Mouse (Mus musculus) kidney, adult 2 months (tissue): ENCODE data around the gene D930048N14Rik. TPM values are rescaled to one million over a fixed set of nuclear protein-coding genes. Genes with fewer than 3 reads are reported as not detected.
A peak's percentile ranks its signal among the peaks of the same experiment; 100 is the strongest.

ENCODE experiments used
- DNase-seq: peaks from one replicate; pipeline ENCODE4 v3.0.0; 2021
- H3K27ac ChIP-seq: fragments of 200-500 bp; 2 replicates; pipeline ENCODE4 v1.5.1; 2012; ENCODE audit warnings: low read depth, low read length, control low read depth, inconsistent platforms; ENCODE audit not compliant: insufficient read depth
- H3K27me3 ChIP-seq: fragments of 200-500 bp; replicated peaks from 2 replicates; pipeline ENCODE4 v1.6.1; 2012; ENCODE audit warnings: mild to moderate bottlenecking, moderate library complexity, low read length, inconsistent platforms; ENCODE audit not compliant: control insufficient read depth, insufficient read depth
- H3K36me3 ChIP-seq: fragments of 200-500 bp; 2 replicates; pipeline ENCODE4 v1.6.1; 2012; ENCODE audit warnings: mild to moderate bottlenecking, moderate library complexity, low read length, inconsistent platforms; ENCODE audit not compliant: control insufficient read depth, insufficient read depth
- H3K4me1 ChIP-seq: fragments of 200-500 bp; 2 replicates; pipeline ENCODE4 v1.6.1; 2011; ENCODE audit warnings: low read length; ENCODE audit not compliant: control insufficient read depth, insufficient read depth
- H3K4me3 ChIP-seq: fragments of 200-500 bp; 2 replicates; pipeline ENCODE4 v1.5.1; 2011; ENCODE audit warnings: mild to moderate bottlenecking, low read depth, low read length, control low read depth; ENCODE audit not compliant: insufficient read depth
- CTCF ChIP-seq: fragments of 200-500 bp; conservative IDR thresholded peaks from 2 replicates; pipeline ENCODE4 v1.5.1; 2011; ENCODE audit warnings: low read depth, mild to moderate bottlenecking, control low read depth, low read length, moderate library complexity, mixed read lengths; ENCODE audit not compliant: insufficient read depth, insufficient read length
- POLR2A ChIP-seq: fragments of 200-500 bp; IDR thresholded peaks from one replicate; pipeline ENCODE4 v1.6.1; 2011; ENCODE audit warnings: low read depth, low read length, control low read depth
- WGBS: fragments of 180-500 bp; shearing (Covaris S2); methylation state at CpG from one replicate; pipeline ENCODE4 v1.1.7; 2018; 5-methylcytosine and 5-hydroxymethylcytosine counted together
- polyA plus RNA-seq: library from polyadenylated mRNA; depleted of rRNA; stranded (reverse); fragments of >200 nt; gene quantifications from 2 replicates; pipeline ENCODE4 v1.2.3, GENCODE M21; 2012

Gene D930048N14Rik
- polyA plus RNA-seq, 1 experiment = 10.7 TPM

DNA sequence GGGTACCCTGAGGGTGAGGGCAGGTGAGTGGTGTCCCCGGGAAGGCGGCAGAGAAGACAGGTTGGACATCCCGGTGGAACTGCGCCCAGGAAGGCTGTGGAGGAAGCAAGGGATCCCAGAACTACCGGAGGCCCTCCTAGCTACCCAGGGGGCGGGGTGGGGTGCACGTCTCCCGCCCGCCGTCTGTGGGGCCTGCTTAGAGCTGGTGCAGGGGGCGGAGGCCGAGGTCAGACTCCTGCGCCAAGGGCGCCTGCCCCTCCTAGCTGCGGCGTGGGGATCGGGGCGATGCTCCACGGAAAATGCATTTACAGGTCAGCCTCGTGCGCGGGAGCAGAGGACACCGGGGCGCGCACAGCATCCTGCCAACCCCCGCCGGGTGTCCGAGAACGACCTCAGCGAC, 493 bp upstream of the D930048N14Rik start:
- WGBS = 2% methylated on average over 30 of the region's 30 CpGs
- TF ChIP-seq CTCF = no peak
- no peak for TF ChIP-seq POLR2A

DNA sequence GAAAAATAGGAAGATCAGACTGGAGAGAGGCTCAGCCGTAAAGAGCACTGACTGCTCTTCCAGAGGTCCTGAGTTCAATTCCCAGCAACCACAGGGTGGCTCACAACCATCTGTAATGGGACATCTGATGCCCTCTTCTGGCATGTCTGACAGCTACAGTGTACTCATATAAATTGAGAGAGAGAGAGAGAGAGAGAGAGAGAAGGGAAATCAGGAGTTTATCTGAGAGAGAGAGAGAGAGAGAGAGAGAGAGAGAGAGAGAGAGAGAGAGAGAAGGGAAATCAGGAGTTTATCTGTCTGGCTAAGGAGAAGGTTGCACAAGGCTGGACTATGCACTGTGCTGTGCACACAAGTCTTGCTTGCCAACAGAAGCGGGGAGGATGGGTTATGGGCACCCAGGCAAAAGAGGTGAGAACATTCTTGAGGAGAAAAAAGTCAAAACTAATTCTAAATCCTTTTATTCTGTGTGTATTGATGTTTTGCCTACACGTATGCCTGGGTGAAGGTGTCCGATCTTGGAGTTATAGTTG, 2.2 kb downstream of the D930048N14Rik start:
- Histone ChIP-seq H3K4me3 (no peak overlapping the region), H3K27me3 (no peaks in the 10 kb centered on the region), H3K36me3 (no peaks in the 10 kb centered on the region), H3K27ac (no peak overlapping the region), H3K4me1 (peaks cover 18% of the 10 kb centered on the region)
- peak; percentile 65 for DNase-seq
- 75% methylated on average over 4 of the region's 4 CpGs for WGBS
- TF ChIP-seq POLR2A (no peak), CTCF (no peak)

More for the DNA sequence above, 493 bp upstream of the D930048N14Rik start:
- peaks cover 15% of the 10 kb centered on the region; the same call in 1 of the 2 replicates for H3K4me1 ChIP-seq
- H3K27ac ChIP-seq = peak overlapping the region; percentile 74
- no peaks in the 10 kb centered on the region for H3K27me3 ChIP-seq
- DNase-seq = no peak
- H3K4me3 ChIP-seq = peak overlapping the region; percentile 74
- H3K36me3 ChIP-seq = no peaks in the 10 kb centered on the region

DNA sequence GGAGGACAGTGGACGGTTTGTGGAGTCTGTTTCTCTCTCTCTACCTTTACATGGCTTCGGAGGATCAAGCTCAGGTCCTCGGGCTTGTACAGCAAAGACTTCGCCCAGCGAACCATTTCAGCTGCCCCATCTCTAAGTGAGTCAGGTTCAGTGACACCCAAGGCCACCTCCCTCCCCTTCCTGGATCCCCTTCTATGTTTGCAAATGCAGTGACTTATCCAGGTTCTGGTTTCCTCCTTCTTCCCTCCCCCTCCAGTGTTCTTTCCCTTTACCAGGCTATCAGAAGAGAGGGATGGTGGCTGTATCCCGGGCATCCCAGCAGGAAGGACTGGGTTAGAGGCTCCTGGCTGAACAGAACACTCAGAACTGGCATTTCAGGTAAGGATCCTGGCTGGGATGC, 3.0 kb downstream of the D930048N14Rik start:
- no peak for DNase-seq
- 78% methylated on average over 6 of the region's 6 CpGs for WGBS
- peaks cover 20% of the 10 kb centered on the region for H3K4me1 ChIP-seq
- H3K27me3 ChIP-seq = no peaks in the 10 kb centered on the region
- H3K36me3 ChIP-seq = no peaks in the 10 kb centered on the region
- H3K4me3 ChIP-seq = no peak overlapping the region
- no peak overlapping the region for H3K27ac ChIP-seq
- no peak for TF ChIP-seq POLR2A
- TF ChIP-seq CTCF = no peak

DNA sequence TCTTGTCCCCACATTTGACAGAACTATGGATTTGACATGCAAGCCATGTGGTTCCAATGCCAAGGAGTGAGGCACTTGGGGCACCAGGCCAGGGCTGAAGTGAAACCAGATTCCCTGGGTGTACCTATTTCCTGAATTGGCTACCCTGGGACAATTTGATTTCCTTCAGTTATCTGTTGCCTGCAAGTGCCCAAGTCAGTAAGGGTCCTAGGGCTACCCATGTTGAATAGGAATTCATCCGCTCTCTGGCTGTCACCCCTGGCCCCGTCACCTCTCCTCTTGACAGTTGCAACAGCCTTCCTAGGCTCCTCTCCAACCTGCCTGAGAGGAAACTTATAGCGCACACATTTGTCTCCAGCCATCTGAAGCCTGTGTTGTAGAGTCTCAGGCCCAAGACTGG, 4.1 kb downstream of the D930048N14Rik start:
- Histone ChIP-seq H3K4me1 (peaks cover 28% of the 10 kb centered on the region), H3K27me3 (no peaks in the 10 kb centered on the region), H3K36me3 (no peaks in the 10 kb centered on the region), H3K4me3 (no peak overlapping the region), H3K27ac (no peak overlapping the region)
- no peak for DNase-seq
- TF ChIP-seq POLR2A (no peak), CTCF (no peak)
- 90% methylated on average over 3 of the region's 3 CpGs for WGBS

DNA sequence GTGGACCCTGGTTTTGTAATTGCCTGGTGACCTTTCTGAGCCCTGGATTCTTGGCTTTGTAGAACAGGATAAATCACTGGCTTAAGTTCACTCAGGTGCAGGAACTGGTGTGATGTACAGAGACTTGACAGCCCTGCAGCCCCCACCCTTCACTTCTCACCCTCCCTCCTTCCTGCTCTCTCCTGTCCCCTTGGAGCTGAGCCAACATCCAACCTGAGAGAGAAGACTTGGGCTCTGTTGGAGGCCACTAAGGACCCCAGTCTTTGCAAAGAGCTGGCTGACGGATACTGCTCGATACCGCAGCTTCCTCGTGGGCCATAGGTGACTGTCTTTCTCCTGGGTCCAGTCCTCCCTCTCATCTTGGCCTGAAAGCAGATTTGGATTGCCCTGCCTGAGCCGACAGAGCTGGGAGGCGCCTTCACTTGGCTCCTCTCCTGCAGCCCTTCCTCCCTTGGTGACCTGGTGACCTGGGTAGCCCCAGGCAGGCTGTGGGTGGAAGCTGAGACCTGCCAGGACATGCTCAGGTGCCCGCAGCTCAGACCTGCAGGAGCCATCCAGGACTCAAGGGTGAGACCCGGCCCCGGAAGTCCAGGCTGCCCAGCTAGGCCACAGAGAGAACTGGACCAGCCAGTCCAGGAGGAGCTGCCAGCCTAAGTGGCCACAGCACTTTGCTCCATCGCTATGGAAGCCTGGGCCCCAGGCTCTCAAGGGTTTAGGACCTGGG, 6.2 kb downstream of the D930048N14Rik start:
- peak; percentile 94 for DNase-seq
- peak overlapping the region; percentile 79 for H3K27ac ChIP-seq
- WGBS = 25% methylated on average over 10 of the region's 10 CpGs
- TF ChIP-seq CTCF (no peak), POLR2A (no peak)
- H3K36me3 ChIP-seq = no peaks in the 10 kb centered on the region
- H3K4me1 ChIP-seq = peaks cover 28% of the 10 kb centered on the region
- no peak overlapping the region for H3K4me3 ChIP-seq
- H3K27me3 ChIP-seq = no peaks in the 10 kb centered on the region

DNA sequence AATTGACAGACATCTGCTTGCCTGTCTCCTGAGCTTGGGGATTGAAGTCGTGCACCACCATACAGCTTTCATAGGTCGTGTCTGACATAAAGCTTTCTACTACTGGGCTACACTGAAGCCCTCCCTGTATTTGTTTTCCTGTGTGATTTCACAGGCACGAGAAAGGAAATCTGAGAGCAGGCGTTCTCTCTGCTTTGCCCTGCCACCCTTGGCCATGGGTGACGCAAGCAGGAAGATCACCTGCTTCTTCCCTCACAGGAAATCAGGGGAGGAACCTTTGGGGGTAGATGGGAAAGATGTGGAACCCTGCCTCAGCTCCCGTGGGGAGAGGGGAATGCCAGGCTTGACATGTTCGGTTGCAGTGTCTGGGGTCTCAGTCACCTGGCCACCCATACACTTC, 7.5 kb downstream of the D930048N14Rik start:
- WGBS = 12% methylated on average over 7 of the region's 7 CpGs
- TF ChIP-seq POLR2A (no peak), CTCF (no peak)
- H3K27me3 ChIP-seq = no peaks in the 10 kb centered on the region
- H3K4me1 ChIP-seq = peaks cover 28% of the 10 kb centered on the region
- H3K27ac ChIP-seq = peak overlapping the region; percentile 79
- H3K36me3 ChIP-seq = no peaks in the 10 kb centered on the region
- DNase-seq = no peak
- no peak overlapping the region for H3K4me3 ChIP-seq

DNA sequence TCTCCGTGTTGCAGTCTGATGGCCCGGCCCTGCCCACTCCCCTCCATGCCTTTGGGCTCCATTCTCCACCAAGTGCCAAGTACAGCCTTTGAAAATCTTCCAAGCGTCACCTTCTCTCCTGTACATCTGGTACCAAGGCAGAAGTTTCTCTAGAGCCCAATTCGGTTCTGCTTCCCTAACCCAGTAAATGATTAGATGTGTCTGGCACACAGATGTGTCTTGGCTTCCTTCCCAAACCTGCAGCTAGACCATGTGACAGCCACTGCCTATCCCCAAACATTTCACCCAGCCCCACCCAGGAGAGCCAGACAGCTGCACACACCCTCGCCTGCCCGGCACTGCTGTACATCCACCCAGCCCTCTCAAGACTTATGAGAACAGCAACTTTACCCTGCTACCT, 8.0 kb downstream of the D930048N14Rik start:
- Histone ChIP-seq H3K27ac (peak overlapping the region; percentile 86), H3K36me3 (no peaks in the 10 kb centered on the region), H3K4me1 (peaks cover 28% of the 10 kb centered on the region), H3K27me3 (no peaks in the 10 kb centered on the region), H3K4me3 (no peak overlapping the region)
- no peak for TF ChIP-seq CTCF
- TF ChIP-seq POLR2A = no peak
- peak; percentile 97 for DNase-seq
- 8% methylated on average over 6 of the region's 6 CpGs for WGBS
